Mouse (Mus musculus) retina, postnatal 1 day (tissue): ENCODE results near the gene Cacul1.

Experiments
- DNase-seq: peaks from one replicate; pipeline ENCODE4 v3.0.0-alpha.2; 2012

Gene Cacul1

GRCm38 (mm10) chr19:60529302-60529701, 51.5 kb downstream of the Cacul1 start:
- DNase-seq: no peak

GRCm38 (mm10) chr19:60528602-60529001, 52.2 kb downstream of the Cacul1 start:
- no peak for DNase-seq

- no peak for DNase-seq
Observed at GRCm38 (mm10) chr19:60526876-60527275, 53.9 kb downstream of the Cacul1 start.

- DNase-seq: no peak
Observed at GRCm38 (mm10) chr19:60525086-60525485, 55.7 kb downstream of the Cacul1 start.

- no peak for DNase-seq
Observed at GRCm38 (mm10) chr19:60524678-60525077, 56.1 kb downstream of the Cacul1 start.

GRCm38 (mm10) chr19:60520131-60520530, 60.7 kb downstream of the Cacul1 start:
- DNase-seq: no peak

GRCm38 (mm10) chr19:60515064-60515463, 65.8 kb downstream of the Cacul1 start:
- DNase-seq: no peak

- no peak for DNase-seq
Observed at GRCm38 (mm10) chr19:60513431-60513830, 67.4 kb downstream of the Cacul1 start.

- DNase-seq: no peak
Observed at GRCm38 (mm10) chr19:60500209-60500608, 80.6 kb downstream of the Cacul1 start.

- DNase-seq: no peak
Observed at GRCm38 (mm10) chr19:60497171-60497570, 83.7 kb downstream of the Cacul1 start.

GRCm38 (mm10) chr19:60495772-60496171, 85.1 kb downstream of the Cacul1 start:
- DNase-seq: no peak

- DNase-seq: peak; percentile 37
Observed at GRCm38 (mm10) chr19:60489566-60489965, 91.3 kb downstream of the Cacul1 start.

GRCm38 (mm10) chr19:60485261-60485660, 95.6 kb downstream of the Cacul1 start:
- DNase-seq: no peak

GRCm38 (mm10) chr19:60478859-60479258, 102.0 kb downstream of the Cacul1 start:
- no peak for DNase-seq

- DNase-seq: no peak
Observed at GRCm38 (mm10) chr19:60477788-60478187, 103.0 kb downstream of the Cacul1 start.
